Mouse (Mus musculus): ENCODE results near the gene Ptpn20.

The Ptpn20 gene

DNA sequence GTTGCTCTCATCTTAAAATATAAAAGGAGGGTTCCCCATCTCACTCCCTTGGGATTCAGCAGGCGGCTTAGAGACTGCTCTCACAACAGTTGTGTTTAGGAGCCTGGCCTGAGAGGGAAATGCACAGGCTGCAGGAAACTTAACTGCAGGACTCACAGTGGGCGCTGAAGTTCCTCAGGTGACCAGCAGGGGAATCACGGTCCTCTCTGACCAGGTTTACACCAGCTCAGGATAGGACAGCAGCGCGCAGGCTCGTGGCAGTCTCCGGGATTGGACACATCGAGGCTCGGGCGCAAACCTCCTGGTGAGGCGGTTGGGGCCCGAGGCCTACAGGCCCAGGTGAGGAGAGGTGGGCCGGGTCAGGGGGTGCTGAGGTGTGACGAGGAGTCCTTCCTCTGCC lies at the start of gene Ptpn20:
Gene Ptpn20 (plus strand): TSS at position 257 of the 400 bp plus-strand sequence.
- DNase-seq (ENCODE audit: low read depth, low spot score): no peak

DNA sequence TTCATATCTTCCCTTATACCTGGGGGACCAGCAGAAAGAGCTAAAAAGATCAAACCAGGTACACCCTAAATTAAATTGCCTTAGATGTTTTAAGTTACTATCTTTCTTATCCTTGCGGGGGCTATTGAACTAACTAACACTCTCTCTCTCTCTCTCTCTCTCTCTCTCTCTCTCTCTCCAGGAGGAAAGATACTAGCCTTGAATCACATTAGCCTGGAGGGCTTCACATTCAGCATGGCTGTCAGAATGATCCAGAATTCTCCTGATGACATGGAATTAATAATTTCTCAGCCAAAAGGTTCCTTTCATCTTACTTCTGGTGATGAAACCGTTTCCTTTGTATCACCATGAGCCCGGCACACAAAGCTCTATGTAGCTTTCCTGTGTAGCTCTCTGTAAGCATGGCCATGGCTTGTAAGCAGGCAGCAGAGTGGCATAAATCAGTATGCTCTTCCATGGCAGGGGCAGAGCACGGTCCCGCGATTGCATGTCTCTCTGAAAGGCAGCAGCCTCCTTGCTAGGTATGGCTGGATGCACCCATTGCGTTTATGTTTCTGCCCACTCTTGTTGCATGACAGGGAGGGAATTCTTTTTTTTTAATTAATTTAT lies 49.3 kb upstream of the Ptpn20 start:
- no peak for DNase-seq (ENCODE audit: low read depth, low spot score)

DNA sequence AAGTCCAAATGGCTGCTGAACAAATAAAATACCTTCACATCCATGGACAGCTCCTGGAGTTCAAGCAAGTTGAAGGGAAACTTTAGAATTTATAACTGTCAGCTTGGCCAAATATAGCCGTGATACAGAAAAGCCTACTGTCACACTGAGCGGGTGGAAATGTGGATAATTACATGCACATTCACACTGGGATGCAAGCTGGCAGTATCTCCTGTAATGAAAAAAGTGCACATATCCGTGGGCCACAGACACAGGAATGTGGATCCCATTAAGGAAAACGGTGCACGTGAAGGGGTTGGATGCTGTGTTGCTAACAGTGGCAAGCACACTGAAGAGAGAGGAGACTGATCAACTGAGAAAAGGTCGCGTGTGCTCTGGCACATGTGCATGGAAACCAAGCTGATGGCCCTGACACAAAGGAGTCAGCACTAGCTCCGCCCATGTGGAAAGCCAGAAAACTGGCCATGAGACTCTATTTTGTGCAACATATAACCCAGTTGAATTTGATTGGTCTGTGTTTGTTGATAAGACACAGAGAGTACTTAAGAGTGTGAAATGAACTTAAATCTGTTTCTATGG lies 43.4 kb upstream of the Ptpn20 start:
- DNase-seq (ENCODE audit: low read depth, low spot score): no peak

DNA sequence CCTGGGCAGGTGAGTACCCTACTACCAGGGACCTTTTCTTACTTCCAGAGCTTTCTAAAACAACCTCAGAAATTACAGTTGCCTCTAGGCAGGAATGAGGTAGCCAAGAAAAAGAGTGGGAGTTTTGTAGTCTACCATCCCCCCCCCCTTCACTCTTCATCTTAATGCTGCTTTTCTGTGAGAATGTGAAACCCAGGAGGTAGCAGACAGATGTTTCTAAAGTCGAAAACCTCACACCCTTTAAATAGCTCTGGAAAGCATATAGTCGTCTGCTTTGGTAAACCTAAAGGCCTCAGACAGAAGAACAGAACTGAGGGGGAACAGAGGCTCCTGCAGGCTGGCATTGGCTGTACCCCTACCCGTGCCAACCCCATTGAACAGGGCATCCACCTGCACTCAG lies 40.4 kb upstream of the Ptpn20 start:
- no peak for DNase-seq (ENCODE audit: low read depth, low spot score)

DNA sequence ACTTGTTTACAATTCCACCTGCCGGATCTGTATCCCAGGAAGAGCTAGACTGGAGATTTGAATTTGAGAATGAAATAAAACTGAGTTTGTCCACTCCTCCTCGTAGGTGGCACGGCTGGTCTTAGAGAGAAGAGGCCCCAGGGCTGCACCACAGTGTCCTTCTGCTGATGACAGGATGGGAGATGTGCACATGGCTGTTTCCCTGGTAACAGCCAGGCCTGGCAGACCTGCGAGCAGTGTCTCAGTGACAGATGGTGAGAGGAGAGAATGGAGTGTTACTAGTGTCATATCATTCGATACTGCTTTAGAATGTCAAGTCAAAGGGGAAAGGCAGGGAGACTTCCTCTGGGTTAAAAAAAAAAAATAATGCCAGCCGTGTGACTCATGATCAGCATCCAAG lies 39.2 kb upstream of the Ptpn20 start:
- no peak for DNase-seq (ENCODE audit: low read depth, low spot score)

DNA sequence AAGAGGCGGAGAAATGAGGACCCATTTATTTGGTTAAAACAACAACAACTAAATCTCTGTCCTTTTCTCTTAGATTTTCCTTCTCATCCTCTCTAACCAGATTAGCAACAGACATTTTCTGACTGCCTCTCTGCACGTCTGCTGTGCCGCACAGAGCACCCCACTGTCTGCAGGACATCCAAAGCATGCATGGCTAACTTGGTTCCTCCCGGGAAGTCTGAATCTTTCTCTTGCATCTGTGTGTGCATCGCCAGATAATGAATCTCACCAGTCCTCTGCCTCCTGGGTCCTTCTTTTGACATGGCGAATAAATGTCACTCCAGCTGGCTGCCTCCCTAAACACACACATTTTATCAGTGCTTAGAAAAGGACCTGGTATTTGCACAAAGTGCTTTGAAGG lies 18.3 kb upstream of the Ptpn20 start:
- DNase-seq (ENCODE audit: low read depth, low spot score): no peak

DNA sequence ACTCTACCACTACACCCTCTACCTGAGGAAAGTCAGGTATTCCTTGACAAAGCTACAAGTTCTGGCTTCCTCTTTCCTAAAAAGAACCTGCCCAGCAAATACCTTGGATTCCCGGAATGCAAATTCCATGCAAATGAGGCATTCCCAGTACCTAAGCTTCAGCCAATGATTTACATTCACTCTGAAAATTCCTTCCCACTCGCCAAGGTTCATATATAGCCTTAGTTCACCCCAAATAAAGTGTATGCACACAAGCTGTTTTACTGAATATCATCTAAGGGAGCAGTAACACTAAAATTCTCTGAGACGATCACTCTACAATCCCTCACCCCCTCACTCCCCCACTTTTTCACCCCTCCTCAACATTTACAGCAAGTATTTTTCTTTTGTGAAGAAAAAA lies 15.4 kb upstream of the Ptpn20 start:
- DNase-seq (ENCODE audit: low read depth, low spot score): no peak

DNA sequence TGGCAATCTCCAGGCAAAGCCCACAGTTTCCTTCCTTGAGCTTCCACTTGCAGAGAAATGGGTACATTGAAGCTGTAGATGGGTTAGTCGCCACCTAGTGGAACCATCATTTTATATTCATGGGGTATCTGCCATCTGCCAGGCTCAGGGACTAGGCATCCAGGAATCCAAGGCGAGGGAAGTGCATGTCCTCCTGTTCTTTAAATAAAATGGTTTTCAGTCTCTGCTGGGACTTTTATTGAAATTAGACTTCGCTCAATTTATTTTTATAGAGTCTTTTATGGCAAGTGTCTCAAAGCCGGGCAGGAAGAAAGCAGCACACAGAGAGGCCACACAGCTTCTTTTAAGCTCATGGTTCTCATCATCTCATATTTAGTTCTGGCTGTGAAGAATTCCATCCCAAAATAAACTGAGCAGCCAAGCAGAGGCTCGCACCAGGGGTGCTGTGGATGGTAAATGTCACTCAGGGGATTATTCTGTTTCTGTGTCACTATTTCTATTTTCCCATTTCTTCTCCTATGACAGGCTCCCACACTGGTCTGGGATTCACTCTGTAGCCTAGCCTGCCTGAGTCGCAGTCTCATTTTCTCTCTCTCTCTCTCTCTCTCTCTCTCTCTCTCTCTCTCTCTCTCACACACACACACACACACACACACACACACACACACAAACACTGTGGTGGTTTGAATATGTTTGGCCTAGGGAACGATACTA lies 9.1 kb upstream of the Ptpn20 start:
- no peak for DNase-seq (ENCODE audit: low read depth, low spot score)

DNA sequence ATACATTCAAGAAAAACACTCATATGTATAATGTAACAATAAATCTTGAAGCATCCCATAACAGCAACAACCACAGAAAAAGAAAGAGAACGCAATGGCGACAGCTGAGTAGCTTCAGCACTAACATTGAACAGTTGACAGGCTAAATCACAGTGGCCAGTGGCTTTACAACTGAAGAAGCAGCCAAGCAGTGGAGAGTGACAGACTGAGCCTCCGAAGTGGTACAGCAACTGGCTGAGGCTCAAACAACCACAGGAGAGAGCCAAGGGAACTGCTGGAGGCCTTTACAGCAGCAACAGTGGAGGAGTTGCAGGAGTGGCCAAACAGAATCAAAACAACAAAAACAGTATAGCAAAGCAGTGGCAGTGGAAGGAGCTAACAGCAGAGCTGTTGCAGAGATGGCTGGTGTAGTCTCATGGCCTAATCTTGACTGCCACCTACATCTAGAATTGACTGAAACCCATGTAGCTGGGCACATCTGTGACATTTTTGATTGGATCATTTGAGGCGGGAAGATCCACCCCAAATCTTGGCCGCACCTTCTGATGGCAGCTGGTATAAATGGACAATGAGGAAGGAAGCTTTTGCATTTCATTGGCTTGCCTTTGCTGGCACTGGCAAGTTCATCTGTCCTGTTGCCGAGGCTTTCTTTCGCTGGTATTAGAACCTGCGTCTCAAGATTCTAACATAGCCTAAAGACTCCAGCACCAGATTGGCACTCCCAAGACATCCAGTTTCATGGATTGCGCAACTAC lies 9.5 kb downstream of the Ptpn20 start:
- DNase-seq (ENCODE audit: low read depth, low spot score): no peak

DNA sequence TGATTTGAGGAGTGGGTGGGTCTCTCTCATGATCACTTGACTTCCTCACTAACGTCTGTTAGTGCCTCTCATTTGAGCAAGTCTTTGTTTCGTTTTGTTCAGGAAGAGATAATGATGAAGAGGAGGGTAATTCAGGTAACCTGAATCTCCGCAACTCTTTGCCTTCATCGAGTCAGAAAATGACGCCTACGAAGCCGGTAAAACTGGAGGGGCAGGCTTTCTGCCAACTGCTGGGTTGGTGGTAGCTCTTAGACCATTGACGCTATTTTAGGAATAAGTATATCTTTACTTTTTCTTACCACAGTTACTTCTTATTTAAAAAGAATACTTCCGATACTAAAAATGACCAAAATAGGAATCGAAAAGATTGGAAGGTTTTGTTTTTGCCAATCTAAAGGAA lies 18.4 kb downstream of the Ptpn20 start:
- no peak for DNase-seq (ENCODE audit: low read depth, low spot score)

DNA sequence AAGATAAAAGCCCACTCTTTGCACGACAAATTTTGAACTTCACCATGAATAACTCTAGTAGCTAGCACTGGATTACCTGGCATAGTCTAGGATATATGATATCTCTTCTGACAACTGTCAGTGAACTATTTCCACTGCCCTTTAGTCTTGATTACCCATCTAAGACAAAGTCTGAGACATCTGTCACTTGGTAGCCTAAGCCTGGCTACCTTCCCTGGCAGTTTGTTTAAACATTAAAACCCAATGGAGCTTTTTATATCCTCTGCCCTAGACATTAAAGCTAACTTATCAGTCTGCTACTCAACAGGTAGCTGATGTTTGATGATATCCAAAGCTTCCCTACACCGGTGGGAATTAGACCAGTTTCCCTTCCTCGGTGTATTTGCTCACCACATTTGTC lies 36.0 kb downstream of the Ptpn20 start:
- DNase-seq (ENCODE audit: low read depth, low spot score): no peak

DNA sequence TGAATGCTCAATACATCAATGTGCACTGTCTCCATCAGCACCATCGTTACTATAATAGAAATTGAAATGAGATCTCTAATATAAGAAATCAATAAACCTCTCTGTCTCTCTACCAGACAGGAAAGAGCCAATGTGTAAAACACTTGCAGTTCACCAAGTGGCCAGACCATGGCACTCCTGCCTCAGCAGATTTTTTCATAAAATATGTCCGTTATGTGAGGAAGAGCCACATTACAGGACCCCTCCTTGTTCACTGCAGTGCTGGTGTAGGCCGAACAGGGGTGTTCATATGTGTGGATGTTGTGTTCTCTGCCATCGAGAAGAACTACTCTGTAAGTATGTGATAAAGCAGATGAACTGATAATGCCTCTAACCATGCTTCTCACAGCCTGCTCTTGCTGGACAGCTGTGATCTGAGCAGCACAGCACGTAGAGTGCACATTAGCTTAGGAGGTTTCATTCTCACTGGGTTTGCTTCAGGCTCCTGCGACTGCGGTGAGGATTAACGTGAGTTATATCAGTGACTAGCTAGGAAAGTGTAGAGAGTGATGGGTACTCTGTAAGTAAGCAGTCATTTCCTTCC lies 43.9 kb downstream of the Ptpn20 start:
- DNase-seq (ENCODE audit: low read depth, low spot score): no peak

DNA sequence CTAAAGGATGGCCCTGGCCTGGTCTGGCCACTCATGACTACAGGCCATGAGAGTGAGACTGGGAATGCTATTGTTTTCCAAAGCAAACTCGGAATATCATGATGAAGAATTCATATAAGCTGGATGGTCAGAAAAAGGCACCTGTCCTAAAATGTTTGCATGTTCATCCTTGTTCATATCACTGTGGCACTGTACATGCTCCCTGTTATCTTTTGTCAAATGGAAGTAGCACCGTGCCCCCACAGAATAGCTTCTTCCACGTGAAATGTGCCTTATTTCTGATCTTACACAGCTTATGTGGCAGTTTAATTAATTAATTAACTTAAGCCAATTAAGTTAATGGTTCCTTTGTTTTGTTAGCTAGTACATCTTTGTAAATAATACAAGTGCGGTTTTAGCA lies 45.3 kb downstream of the Ptpn20 start:
- DNase-seq (ENCODE audit: low read depth, low spot score): no peak

DNA sequence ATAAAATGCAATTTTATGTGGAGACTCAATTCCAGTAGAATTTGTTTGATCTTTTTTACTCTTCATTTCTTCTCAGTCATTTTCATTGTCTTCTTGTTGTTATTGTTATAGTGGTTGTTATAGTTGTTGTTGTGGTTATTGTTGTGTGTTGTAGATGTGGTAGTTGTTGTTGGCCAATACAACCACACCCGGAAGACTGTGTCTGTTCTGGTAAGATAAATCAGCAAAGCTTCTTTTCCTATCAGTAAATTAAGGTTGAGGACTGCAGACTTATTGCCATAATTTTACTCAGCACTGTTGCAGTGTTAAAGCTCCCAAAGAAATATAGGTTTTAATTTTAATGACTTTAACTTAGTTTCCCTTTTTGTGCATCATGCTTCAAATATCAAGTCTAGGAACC lies 45.8 kb downstream of the Ptpn20 start:
- DNase-seq (ENCODE audit: low read depth, low spot score): no peak

DNA sequence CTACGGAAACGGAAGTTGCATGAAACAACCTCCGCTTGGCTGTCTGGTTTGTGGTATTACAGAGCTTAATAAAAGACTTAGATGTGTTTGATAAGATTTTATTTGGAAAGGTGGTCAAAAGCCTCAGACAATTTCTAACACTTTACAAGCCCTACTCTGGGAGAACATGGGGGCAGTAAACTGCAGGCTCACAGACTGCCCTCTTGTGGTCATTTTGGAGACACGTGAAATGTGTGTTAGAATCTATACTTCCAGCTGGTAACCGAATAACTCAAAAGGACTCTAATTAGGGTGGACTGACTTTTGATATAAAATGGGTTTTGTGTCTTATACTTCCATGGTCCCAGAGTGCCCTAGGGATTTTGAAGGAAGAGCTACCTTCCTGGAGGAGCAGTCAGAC lies 50.4 kb downstream of the Ptpn20 start:
- DNase-seq (ENCODE audit: low read depth, low spot score): no peak

DNA sequence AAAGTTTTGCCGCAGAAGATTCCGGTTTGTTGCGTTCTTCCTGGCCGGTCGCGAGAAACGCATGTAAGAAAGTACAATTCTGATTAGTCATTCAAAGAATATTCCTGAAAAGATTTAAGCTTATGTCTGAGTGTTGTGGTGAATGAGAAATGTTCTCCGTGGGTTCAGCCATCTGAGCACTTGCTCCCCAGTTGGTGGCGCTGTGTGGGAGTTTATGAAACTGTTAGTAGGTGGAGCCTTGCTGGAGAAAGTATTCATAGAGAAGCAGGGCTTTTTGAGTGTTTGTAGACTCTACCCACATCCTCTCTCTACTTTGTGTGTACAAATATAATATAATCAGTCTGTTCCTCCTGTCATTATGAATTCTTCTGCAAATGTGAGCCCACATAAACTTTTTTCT lies 61.7 kb downstream of the Ptpn20 start:
- DNase-seq (ENCODE audit: low read depth, low spot score): no peak

DNA sequence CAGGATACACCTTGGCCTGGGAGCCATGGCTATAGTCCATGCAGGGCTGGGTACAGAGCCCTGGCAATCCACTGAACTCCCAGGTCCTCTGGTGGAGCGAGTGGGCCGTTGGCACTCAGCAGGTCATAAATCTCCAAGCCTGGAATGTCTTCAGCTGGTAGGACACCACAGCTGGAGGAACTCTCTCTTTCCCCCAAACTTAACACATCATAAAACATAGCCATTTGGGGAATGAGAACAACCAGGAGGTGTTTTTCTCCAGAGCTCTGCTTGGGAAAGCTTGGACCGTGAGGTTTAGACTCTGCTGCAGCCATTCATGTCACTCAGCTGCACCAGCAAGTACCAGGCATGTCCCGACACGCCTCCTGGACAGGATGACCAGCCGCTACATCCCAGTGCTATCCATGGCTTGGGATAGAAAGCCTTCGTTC lies 68.5 kb downstream of the Ptpn20 start:
- no peak for DNase-seq (ENCODE audit: low read depth, low spot score)

DNA sequence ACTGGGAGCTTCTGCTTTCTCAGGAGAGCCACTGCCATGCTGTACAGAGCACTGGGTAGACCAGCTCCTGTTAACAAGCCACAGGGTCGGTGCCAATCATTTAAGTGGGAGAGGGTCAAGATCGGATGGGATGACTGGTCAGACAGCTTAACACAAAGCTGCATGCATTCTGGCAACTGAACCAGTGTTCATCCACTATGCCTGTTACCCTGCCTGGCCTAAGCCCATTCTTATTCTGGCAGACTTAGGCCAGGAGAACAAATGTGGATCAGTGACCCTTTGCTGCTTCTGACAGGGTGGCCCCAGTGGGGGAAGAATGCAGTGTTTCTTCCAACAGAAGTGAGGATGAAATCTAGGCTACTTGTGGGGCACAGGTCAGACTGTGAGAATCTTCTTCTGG lies 69.3 kb downstream of the Ptpn20 start:
- no peak for DNase-seq (ENCODE audit: low read depth, low spot score)

DNA sequence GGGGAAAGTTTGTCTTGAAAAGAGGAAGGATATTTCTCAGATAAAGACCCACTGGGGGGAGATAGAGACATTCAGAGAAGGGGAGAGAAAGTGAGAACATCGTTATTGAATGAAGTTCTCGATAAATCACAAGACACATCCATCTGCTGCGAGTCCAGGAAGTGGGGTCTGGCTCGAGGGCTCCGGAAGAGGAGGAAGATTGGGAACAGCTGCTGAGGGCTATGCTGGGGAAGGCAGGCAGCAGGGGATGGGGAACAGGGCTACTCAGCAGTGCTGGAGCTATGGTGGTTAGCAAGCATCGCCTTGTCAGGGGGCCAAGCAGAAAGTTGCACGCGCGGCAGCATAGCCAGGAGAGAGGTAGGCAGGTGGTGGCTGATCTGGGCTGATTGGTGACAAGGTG lies 73.1 kb downstream of the Ptpn20 start:
- no peak for DNase-seq (ENCODE audit: low read depth, low spot score)

DNA sequence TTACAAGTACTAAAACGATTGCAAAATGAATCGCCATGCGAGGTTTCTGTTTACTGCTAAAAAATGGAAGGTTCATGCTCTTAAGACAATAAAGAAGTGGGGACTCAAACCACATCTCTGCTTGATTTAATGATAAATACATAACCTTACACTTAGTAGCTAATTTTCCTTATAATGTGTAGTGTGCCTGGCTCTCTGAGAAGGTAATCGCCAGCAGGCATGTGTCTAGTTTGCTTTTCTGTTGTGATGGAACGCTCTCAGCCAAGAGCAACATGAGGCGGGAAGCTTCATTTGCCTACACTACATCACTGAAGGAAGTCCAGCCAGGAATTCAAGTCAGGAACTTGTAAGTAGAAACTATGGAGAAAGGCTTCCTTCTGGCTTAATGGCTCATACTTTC lies 77.3 kb downstream of the Ptpn20 start:
- no peak for DNase-seq (ENCODE audit: low read depth, low spot score)

DNA sequence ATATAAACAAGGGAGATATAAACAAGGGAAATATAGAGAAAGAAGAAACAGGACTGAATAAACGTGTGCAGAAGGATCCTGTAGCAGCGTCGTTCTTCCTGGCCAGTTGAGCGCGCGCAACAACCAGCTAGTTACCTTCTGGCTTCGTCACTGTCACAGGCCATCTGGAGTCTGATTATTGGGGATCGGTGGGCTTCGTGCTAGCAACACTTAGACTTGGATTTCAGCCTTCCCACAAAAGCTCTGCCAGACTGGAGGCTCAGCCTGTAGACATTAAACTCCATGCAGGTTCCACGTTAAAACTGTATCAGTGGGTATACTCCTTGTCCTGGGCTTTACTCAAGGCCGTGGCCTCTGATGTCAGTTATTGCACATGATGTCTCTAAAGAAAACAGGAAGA lies 80.9 kb downstream of the Ptpn20 start:
- DNase-seq (ENCODE audit: low read depth, low spot score): no peak

DNA sequence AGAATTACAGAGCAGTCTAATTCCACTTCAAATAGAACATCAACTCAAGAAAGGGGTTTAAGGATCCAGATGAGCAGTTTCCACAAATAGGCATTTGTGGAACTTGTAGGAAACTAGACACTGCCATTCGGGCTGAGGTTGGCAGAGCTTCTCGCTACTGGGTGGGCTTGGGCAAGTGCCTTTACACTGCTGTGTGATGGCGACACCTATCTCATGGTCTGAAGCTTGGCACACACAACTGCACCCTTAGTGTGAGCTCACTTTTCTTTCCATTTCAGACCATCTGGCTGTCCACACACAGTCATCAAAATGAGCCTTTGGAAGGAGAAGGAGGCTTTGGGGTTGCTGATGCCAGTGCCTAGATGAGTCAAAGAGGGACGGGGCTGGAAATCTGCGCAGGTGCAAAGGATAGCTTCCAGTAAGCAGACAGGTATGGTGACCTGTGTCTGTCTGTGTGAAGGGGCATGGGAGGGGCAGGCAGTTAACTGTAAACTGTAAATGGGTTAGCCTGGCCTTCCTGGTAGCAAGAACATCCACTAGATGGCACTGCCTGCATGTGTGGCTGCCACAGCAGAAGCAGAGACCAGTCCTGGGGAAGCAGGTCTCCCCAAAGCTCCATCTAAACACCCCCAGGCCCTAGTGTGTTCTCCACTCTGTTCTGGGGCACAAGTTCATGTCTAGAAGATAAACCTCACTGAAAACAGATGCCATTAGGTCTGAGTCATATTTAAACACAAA lies 84.5 kb downstream of the Ptpn20 start:
- no peak for DNase-seq (ENCODE audit: low read depth, low spot score)
